Mouse (Mus musculus) neural tube, embryonic 13.5 days (tissue): ENCODE data around the gene Susd3. TPM values are rescaled to one million over a fixed set of nuclear protein-coding genes. Genes with fewer than 3 reads are reported as not detected.

Source experiments
- ATAC-seq: fragments of 200-750 bp; cut with Nextera tagmentation; 2 replicates; pipeline ENCODE4 v1.8.0; 2017; ENCODE audit warnings: low read depth, mild to moderate bottlenecking, moderate TSS enrichment, moderate library complexity
- H3K27ac ChIP-seq: fragments of 300-500 bp; sonication (generic); replicated peaks from 2 replicates; pipeline ENCODE4 v1.5.1; 2015; ENCODE audit warnings: moderate library complexity, mild to moderate bottlenecking, inconsistent platforms
- H3K27me3 ChIP-seq: fragments of 300-500 bp; sonication (generic); 2 replicates; pipeline ENCODE4 v1.6.1; 2015; ENCODE audit warnings: mild to moderate bottlenecking, inconsistent platforms
- H3K36me3 ChIP-seq: fragments of 300-500 bp; sonication (generic); 2 replicates; pipeline ENCODE4 v1.6.1; 2015; ENCODE audit warnings: mild to moderate bottlenecking, inconsistent platforms
- H3K4me1 ChIP-seq: fragments of 300-500 bp; sonication (generic); replicated peaks from 2 replicates; pipeline ENCODE4 v1.6.1; 2015; ENCODE audit warnings: inconsistent platforms
- H3K4me2 ChIP-seq: fragments of 300-500 bp; sonication (generic); 2 replicates; pipeline ENCODE4 v1.6.1; 2015; ENCODE audit warnings: inconsistent platforms, mild to moderate bottlenecking, moderate library complexity
- H3K4me3 ChIP-seq: fragments of 300-500 bp; sonication (generic); 2 replicates; pipeline ENCODE4 v1.5.1; 2015; ENCODE audit warnings: mild to moderate bottlenecking, inconsistent platforms
- H3K9ac ChIP-seq: fragments of 300-500 bp; sonication (generic); 2 replicates; pipeline ENCODE4 v1.6.1; 2015; ENCODE audit warnings: moderate library complexity, mild to moderate bottlenecking, inconsistent platforms
- H3K9me3 ChIP-seq: fragments of 300-500 bp; sonication (generic); 2 replicates; pipeline ENCODE4 v1.6.1; 2016; ENCODE audit warnings: inconsistent platforms
- WGBS: fragments of 180-500 bp; shearing (Covaris S2); methylation state at CpG from one replicate; pipeline ENCODE4 v1.1.7; 2015; 5-methylcytosine and 5-hydroxymethylcytosine counted together
- polyA plus RNA-seq: library from polyadenylated mRNA; unstranded; fragments of >200 nt; fragmentation: Nextera tagmentation; extraction: Ambion mirVana; gene quantifications from 2 replicates; pipeline ENCODE4 v1.2.1, GENCODE M21; 2015

Gene Susd3
- polyA plus RNA-seq, 1 experiment from 2014 or later, result 1.1 TPM

GRCm38 (mm10) chr13:49260036-49260722 lies 11.7 kb upstream of the Susd3 start:
- no peak overlapping the region for H3K4me2 ChIP-seq
- H3K27me3 ChIP-seq, result no peaks in the 10 kb centered on the region
- H3K4me1 ChIP-seq, result no peaks in the 10 kb centered on the region
- H3K9ac ChIP-seq, result no peak overlapping the region
- H3K4me3 ChIP-seq, result no peak overlapping the region
- no peak for ATAC-seq
- H3K9me3 ChIP-seq, result no peaks in the 10 kb centered on the region
- H3K36me3 ChIP-seq, result no peaks in the 10 kb centered on the region
- 83% methylated on average over 15 of the region's 15 CpGs for WGBS
- no peak overlapping the region for H3K27ac ChIP-seq

GRCm38 (mm10) chr13:49257819-49258313 lies 9.4 kb upstream of the Susd3 start:
- Histone ChIP-seq H3K4me1 (no peaks in the 10 kb centered on the region), H3K4me2 (no peak overlapping the region), H3K9ac (no peak overlapping the region), H3K27me3 (no peaks in the 10 kb centered on the region), H3K36me3 (no peaks in the 10 kb centered on the region), H3K4me3 (no peak overlapping the region), H3K27ac (no peak overlapping the region), H3K9me3 (no peaks in the 10 kb centered on the region)
- ATAC-seq, result no peak
- 82% methylated on average over 3 of the region's 3 CpGs for WGBS

GRCm38 (mm10) chr13:49252746-49253145 lies 4.2 kb upstream of the Susd3 start:
- peaks cover 8% of the 10 kb centered on the region for H3K4me1 ChIP-seq
- H3K27me3 ChIP-seq, result peaks cover 21% of the 10 kb centered on the region
- no peak overlapping the region for H3K4me3 ChIP-seq
- H3K9ac ChIP-seq, result no peak overlapping the region
- no peak for ATAC-seq
- WGBS, result 92% methylated on average over 13 of the region's 13 CpGs
- H3K27ac ChIP-seq, result no peak overlapping the region
- H3K9me3 ChIP-seq, result no peaks in the 10 kb centered on the region
- no peak overlapping the region for H3K4me2 ChIP-seq
- no peaks in the 10 kb centered on the region for H3K36me3 ChIP-seq

GRCm38 (mm10) chr13:49252113-49252512 lies 3.6 kb upstream of the Susd3 start:
- Histone ChIP-seq H3K4me2 (no peak overlapping the region), H3K27me3 (peaks cover 28% of the 10 kb centered on the region), H3K9ac (no peak overlapping the region), H3K9me3 (no peaks in the 10 kb centered on the region), H3K36me3 (no peaks in the 10 kb centered on the region), H3K4me1 (peaks cover 12% of the 10 kb centered on the region), H3K27ac (no peak overlapping the region), H3K4me3 (no peak overlapping the region)
- 77% methylated on average over 2 of the region's 2 CpGs for WGBS
- no peak for ATAC-seq

- Histone ChIP-seq H3K9me3 (no peaks in the 10 kb centered on the region), H3K27ac (no peak overlapping the region), H3K4me1 (peaks cover 12% of the 10 kb centered on the region), H3K27me3 (peaks cover 40% of the 10 kb centered on the region), H3K4me2 (no peak overlapping the region), H3K36me3 (no peaks in the 10 kb centered on the region), H3K9ac (no peak overlapping the region), H3K4me3 (no peak overlapping the region)
- no peak for ATAC-seq
- WGBS, result 44% methylated on average over 4 of the region's 4 CpGs
Observed at GRCm38 (mm10) chr13:49250716-49251517, 2.4 kb upstream of the Susd3 start.

- Histone ChIP-seq H3K9ac (no peak overlapping the region), H3K36me3 (no peaks in the 10 kb centered on the region), H3K4me3 (no peak overlapping the region), H3K4me1 (peaks cover 12% of the 10 kb centered on the region), H3K27ac (no peak overlapping the region), H3K4me2 (no peak overlapping the region), H3K27me3 (peaks cover 43% of the 10 kb centered on the region), H3K9me3 (no peaks in the 10 kb centered on the region)
- ATAC-seq, result no peak
- WGBS, result 77% methylated on average over 2 of the region's 2 CpGs
Observed at GRCm38 (mm10) chr13:49249634-49250033, 1.1 kb upstream of the Susd3 start.

GRCm38 (mm10) chr13:49248923-49249322 lies 417 bp upstream of the Susd3 start:
- H3K4me1 ChIP-seq, result peaks cover 12% of the 10 kb centered on the region
- no peak for ATAC-seq
- no peak overlapping the region for H3K4me2 ChIP-seq
- 58% methylated on average over 3 of the region's 3 CpGs for whole genome bisulfite sequencing
- H3K9ac ChIP-seq, result no peak overlapping the region
- H3K27ac ChIP-seq, result no peak overlapping the region
- no peaks in the 10 kb centered on the region for H3K9me3 ChIP-seq
- peaks cover 43% of the 10 kb centered on the region for H3K27me3 ChIP-seq
- H3K4me3 ChIP-seq, result no peak overlapping the region
- no peaks in the 10 kb centered on the region for H3K36me3 ChIP-seq

- ATAC-seq, result peak; percentile 49
- Histone ChIP-seq H3K9me3 (no peaks in the 10 kb centered on the region), H3K4me3 (peak overlapping the region; percentile 37), H3K27me3 (peaks cover 43% of the 10 kb centered on the region), H3K27ac (no peak overlapping the region), H3K9ac (peak overlapping the region; percentile 44; the same call in 1 of the 2 replicates), H3K4me2 (peak overlapping the region; percentile 61), H3K36me3 (no peaks in the 10 kb centered on the region), H3K4me1 (peaks cover 12% of the 10 kb centered on the region)
- WGBS, result 2% methylated on average over 58 of the region's 58 CpGs
Observed at GRCm38 (mm10) chr13:49247740-49248466, 603 bp downstream of the Susd3 start.

GRCm38 (mm10) chr13:49247232-49247739 lies 1.2 kb downstream of the Susd3 start:
- H3K4me3 ChIP-seq, result peak overlapping the region; percentile 37
- H3K4me2 ChIP-seq, result peak overlapping the region; percentile 61
- peaks cover 12% of the 10 kb centered on the region for H3K4me1 ChIP-seq
- H3K27me3 ChIP-seq, result peaks cover 43% of the 10 kb centered on the region
- no peak for ATAC-seq
- no peaks in the 10 kb centered on the region for H3K36me3 ChIP-seq
- no peak overlapping the region for H3K27ac ChIP-seq
- WGBS, result 28% methylated on average over 12 of the region's 12 CpGs
- 0 out of 2 replicates have a peak overlapping the region, but pooled peaks have one; percentile 44 for H3K9ac ChIP-seq
- H3K9me3 ChIP-seq, result no peaks in the 10 kb centered on the region

GRCm38 (mm10) chr13:49246626-49247025 lies 1.9 kb downstream of the Susd3 start:
- no peak for ATAC-seq
- H3K27me3 ChIP-seq, result peaks cover 43% of the 10 kb centered on the region
- no peak overlapping the region for H3K4me3 ChIP-seq
- peaks cover 12% of the 10 kb centered on the region for H3K4me1 ChIP-seq
- no peak overlapping the region for H3K27ac ChIP-seq
- H3K9me3 ChIP-seq, result no peaks in the 10 kb centered on the region
- 72% methylated on average over 2 of the region's 2 CpGs for WGBS
- H3K4me2 ChIP-seq, result no peak overlapping the region
- H3K36me3 ChIP-seq, result no peaks in the 10 kb centered on the region
- H3K9ac ChIP-seq, result no peak overlapping the region

GRCm38 (mm10) chr13:49246011-49246410 lies 2.5 kb downstream of the Susd3 start:
- no peak for ATAC-seq

GRCm38 (mm10) chr13:49245251-49245650 lies 3.3 kb downstream of the Susd3 start:
- H3K9me3 ChIP-seq, result no peaks in the 10 kb centered on the region
- ATAC-seq, result no peak
- H3K4me3 ChIP-seq, result no peak overlapping the region
- 59% methylated on average over 4 of the region's 4 CpGs for WGBS
- H3K9ac ChIP-seq, result no peak overlapping the region
- no peak overlapping the region for H3K4me2 ChIP-seq
- H3K36me3 ChIP-seq, result no peaks in the 10 kb centered on the region
- H3K27me3 ChIP-seq, result peaks cover 43% of the 10 kb centered on the region
- peaks cover 12% of the 10 kb centered on the region for H3K4me1 ChIP-seq
- no peak overlapping the region for H3K27ac ChIP-seq

More at GRCm38 (mm10) chr13:49246011-49246410, 2.5 kb downstream of the Susd3 start:
- 76% methylated on average over 3 of the region's 3 CpGs for WGBS
- H3K4me2 ChIP-seq, result no peak overlapping the region
- no peak overlapping the region for H3K9ac ChIP-seq
- H3K4me1 ChIP-seq, result peaks cover 12% of the 10 kb centered on the region
- no peak overlapping the region for H3K27ac ChIP-seq
- H3K9me3 ChIP-seq, result no peaks in the 10 kb centered on the region
- peaks cover 43% of the 10 kb centered on the region for H3K27me3 ChIP-seq
- H3K4me3 ChIP-seq, result no peak overlapping the region
- no peaks in the 10 kb centered on the region for H3K36me3 ChIP-seq
